Mouse (Mus musculus): ENCODE measurements around the gene Bcl11a. TPM values are rescaled to one million over a fixed set of nuclear protein-coding genes. Genes with fewer than 3 reads are reported as not detected.

Bcl11a gene
- polyA plus RNA-seq, 1 experiment from 2014 or later, result 14.0 TPM

- Histone ChIP-seq H3K9ac (no peak overlapping the region), H3K9me3 (replicated peaks) (no peaks in the 10 kb centered on the region), H3K27me3 (peaks cover 24% of the 10 kb centered on the region), H3K4me2 (no peak overlapping the region), H3K4me1 (replicated peaks) (peaks cover 11% of the 10 kb centered on the region), H3K4me3 (no peak overlapping the region), H3K27ac (no peak overlapping the region), H3K36me3 (no peaks in the 10 kb centered on the region)
- 51% methylated on average over 4 of the region's 4 CpGs for WGBS
- ATAC-seq (replicated peaks; ENCODE audit: insufficient number of reproducible peaks, insufficient read depth, low FRiP score, low read depth), result no peak
Observed at GRCm38 (mm10) chr11:24065313-24065712, 12.5 kb upstream of the Bcl11a start.

DNA sequence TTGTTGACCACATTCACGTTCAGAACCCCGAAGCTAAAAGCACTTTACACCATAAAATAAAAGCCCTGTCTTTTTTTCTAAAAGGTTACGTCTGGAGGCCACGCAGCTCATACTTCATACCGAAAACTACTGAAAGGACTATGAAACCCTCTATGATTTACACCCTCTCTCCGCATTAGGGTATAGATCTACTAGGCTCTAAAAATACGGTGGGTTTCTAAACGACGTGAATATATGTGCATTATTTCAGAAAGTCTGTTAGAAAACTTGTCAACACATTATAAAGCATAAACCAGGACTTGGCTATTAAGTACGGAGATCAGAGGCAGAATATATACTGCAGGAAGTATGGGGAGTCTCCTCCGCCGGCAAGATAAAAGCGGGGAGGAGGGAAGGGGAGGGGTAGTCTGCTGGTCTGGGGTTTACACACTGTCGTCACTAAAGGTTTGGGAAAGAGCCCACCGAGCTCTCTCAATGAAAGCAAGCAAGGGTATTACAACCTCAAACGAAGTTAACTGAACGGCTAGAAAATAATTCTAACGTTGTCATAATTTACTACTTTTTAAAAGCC is 3.8 kb upstream of the Bcl11a start:
- 2% methylated on average over 18 of the region's 18 CpGs for WGBS
- Histone ChIP-seq H3K9ac (0 out of 2 replicates have a peak overlapping the region, but pooled peaks have one; percentile 10), H3K36me3 (no peaks in the 10 kb centered on the region), H3K4me1 (replicated peaks) (peaks cover 22% of the 10 kb centered on the region), H3K4me3 (peak overlapping the region; percentile 62), H3K9me3 (replicated peaks) (no peaks in the 10 kb centered on the region), H3K4me2 (peak overlapping the region; percentile 89), H3K27me3 (peaks cover 20% of the 10 kb centered on the region), H3K27ac (no peak overlapping the region)
- no peak for ATAC-seq (replicated peaks; ENCODE audit: insufficient number of reproducible peaks, insufficient read depth, low FRiP score, low read depth)

DNA sequence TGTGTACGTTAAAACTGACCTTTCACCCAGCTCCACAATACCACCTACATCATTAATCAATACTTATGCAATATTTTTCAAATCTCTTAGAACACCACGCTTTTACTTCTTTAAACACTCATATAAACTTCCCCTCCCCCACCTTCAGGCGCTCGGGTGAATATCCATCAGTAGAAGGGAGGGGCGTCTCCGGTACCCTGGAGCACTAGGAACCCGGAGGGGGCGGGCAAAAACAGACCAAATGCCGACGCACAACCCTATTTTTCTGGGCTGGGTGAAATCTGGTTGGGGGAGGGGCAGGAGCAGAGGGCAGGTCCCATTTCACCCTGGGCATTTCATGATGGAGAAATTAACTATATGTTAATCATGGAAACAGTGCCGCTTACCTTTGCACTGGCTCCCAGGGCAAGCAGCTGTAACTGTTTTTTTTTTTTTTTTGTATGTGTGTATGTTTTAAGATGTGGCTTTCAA is 3.2 kb upstream of the Bcl11a start, which contains the start of gene A830031A19Rik:
Gene A830031A19Rik, minus strand, starts transcription at position 421 of the 471 bp plus-strand sequence.
- peak within 1 kb of the TSS; percentile 64 for H3K9ac ChIP-seq
- no peaks in the 10 kb centered on the region for H3K9me3 ChIP-seq (replicated peaks)
- ATAC-seq (replicated peaks; ENCODE audit: insufficient number of reproducible peaks, insufficient read depth, low FRiP score, low read depth), result no peak
- no peaks in the 10 kb centered on the region for H3K36me3 ChIP-seq
- peak within 1 kb of the TSS; percentile 92 for H3K27ac ChIP-seq
- peak within 1 kb of the TSS; percentile 89 for H3K4me2 ChIP-seq
- H3K4me3 ChIP-seq, result peak within 1 kb of the TSS; percentile 62
- H3K4me1 ChIP-seq (replicated peaks), result peaks cover 22% of the 10 kb centered on the region
- peaks cover 20% of the 10 kb centered on the region for H3K27me3 ChIP-seq
- 1% methylated on average over 11 of the region's 11 CpGs for WGBS

GRCm38 (mm10) chr11:24075486-24076126 is 2.2 kb upstream of the Bcl11a start:
- ATAC-seq (replicated peaks; ENCODE audit: insufficient number of reproducible peaks, insufficient read depth, low FRiP score, low read depth), result no peak
- Histone ChIP-seq H3K36me3 (no peaks in the 10 kb centered on the region), H3K27ac (peak overlapping the region; percentile 92), H3K4me1 (replicated peaks) (peaks cover 30% of the 10 kb centered on the region), H3K4me2 (peak overlapping the region; percentile 89), H3K9ac (peak overlapping the region; percentile 64), H3K27me3 (peaks cover 17% of the 10 kb centered on the region), H3K4me3 (peak overlapping the region; percentile 62), H3K9me3 (replicated peaks) (no peaks in the 10 kb centered on the region)
- 2% methylated on average over 17 of the region's 17 CpGs for WGBS

DNA sequence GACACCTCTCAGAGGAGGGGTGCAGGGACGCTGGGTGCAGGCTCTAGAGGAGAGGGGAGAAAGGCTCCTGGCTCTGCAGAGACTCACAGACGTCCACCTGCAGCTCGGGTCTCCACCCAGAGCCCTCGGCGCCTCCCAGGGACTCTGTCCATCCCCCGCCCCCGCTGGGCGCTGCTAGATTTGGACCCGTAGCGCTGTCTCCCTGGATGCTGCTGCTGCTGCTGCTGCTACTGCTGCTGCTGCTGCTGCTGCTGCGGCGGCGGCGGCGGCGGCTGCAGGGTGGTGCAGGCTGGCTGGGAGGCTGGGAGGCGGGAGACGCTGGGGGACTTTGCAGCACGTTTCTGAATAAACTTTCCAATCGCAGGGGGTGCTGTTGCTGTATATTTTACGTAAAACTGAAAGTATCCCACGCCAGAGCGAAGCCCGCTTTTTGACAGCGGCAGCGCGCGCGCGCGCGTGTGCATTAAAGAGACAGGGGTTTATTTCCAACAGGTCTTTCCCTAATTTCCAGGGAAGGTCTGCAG is 1.7 kb upstream of the Bcl11a start:
- peak overlapping the region; percentile 64 for H3K9ac ChIP-seq
- peak overlapping the region; percentile 92 for H3K27ac ChIP-seq
- H3K36me3 ChIP-seq, result no peaks in the 10 kb centered on the region
- H3K4me2 ChIP-seq, result peak overlapping the region; percentile 89
- peaks cover 15% of the 10 kb centered on the region for H3K27me3 ChIP-seq
- under 1% methylated on average over 31 of the region's 32 CpGs for WGBS
- peaks cover 30% of the 10 kb centered on the region for H3K4me1 ChIP-seq (replicated peaks)
- ATAC-seq (replicated peaks; ENCODE audit: insufficient number of reproducible peaks, insufficient read depth, low FRiP score, low read depth), result no peak
- H3K9me3 ChIP-seq (replicated peaks), result no peaks in the 10 kb centered on the region
- H3K4me3 ChIP-seq, result peak overlapping the region; percentile 62

GRCm38 (mm10) chr11:24076821-24077730 is 780 bp upstream of the Bcl11a start:
- Histone ChIP-seq H3K36me3 (no peaks in the 10 kb centered on the region), H3K4me2 (peak overlapping the region; percentile 89), H3K27me3 (peaks cover 12% of the 10 kb centered on the region), H3K4me3 (peak overlapping the region; percentile 62), H3K4me1 (replicated peaks) (peaks cover 34% of the 10 kb centered on the region), H3K9ac (peak overlapping the region; percentile 64), H3K27ac (peak overlapping the region; percentile 92), H3K9me3 (replicated peaks) (no peaks in the 10 kb centered on the region)
- under 1% methylated on average over 59 of the region's 59 CpGs for WGBS
- peak; percentile 59 for ATAC-seq (replicated peaks; ENCODE audit: insufficient number of reproducible peaks, insufficient read depth, low FRiP score, low read depth)

DNA sequence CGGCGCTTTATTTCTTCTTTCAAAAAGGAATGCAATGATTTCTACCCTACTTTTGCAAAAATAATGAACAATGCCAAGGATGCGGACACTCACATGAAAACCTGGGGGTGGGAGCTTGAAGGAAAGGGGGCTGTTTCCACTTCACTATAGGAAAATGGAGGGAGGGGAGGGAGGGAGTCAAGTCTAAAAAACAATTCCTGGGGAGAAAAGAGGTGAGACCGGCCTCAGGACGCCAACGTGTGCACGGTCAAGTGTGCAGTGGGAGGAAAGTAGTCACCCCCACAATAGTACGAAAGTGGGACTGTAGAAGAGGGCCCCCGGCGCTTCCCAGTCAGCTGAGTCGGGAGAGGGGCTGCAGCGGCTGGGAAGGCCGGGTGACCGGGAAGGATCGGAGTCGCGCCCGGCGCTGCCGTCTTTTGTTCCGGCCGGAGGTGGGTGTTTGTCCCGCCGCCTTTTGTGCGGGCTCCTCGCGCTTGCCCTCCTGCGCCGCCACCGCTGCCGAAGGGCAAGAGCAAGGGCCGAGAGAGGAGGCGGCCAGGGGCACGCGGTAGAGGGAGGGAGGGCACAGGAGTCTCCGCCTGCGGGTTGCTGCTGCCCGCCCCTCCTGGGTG is 955 bp downstream of the Bcl11a start:
- under 1% methylated on average over 38 of the region's 38 CpGs for WGBS

DNA sequence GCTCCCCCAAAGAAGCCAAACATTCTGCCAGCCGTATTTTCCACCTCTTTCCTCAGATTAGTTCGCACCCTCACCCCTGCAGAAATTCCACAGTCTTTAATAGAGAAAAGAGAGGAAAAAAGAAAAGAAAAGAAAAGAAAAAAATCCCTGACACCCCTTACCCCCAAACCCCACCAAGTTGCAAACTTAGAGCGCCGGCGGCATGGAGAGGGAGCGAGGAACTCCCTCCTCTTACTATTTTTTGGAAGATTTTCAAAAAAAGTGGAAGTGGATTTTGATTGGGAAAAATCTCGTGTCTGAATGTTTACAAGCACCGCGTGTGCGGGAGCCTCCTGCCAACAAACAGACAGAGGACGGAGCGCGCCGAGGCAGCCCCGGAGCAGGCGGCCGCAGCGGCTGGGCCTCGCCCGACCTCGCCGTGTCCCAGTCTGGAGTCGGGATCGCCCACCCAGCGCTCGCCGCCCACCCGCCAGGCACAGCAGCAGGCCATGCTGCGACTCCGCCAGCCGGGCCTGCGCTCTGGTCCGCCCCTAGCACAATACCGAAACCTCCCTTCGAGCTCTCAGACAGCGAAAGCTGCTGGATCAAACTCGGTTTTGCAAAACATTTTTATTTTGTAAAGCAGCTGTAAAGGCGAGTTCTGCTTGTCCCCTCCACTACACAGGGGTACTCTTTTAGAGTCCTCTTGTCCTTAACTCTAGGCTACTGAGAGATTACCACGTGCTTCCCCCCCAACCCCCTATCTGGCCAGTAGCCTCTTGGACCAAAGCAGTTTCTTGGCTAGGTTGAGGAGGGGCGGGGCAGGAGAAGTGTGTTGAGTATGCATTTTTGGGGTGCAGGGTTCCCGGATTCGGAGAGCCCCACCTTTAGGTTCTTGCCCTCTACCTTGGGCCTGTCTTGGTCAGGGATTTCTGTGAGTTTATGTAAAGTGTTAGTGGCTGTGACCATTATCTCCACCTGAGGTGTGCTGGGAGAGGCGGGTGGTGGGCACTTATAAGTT is 1.8 kb downstream of the Bcl11a start:
- Histone ChIP-seq H3K4me3 (peak overlapping the region; percentile 62), H3K9me3 (replicated peaks) (no peaks in the 10 kb centered on the region), H3K36me3 (no peaks in the 10 kb centered on the region), H3K27me3 (peaks cover 3% of the 10 kb centered on the region; the same call in 1 of the 2 replicates), H3K4me2 (peak overlapping the region; percentile 89), H3K9ac (peak overlapping the region; percentile 64), H3K4me1 (replicated peaks) (peaks cover 40% of the 10 kb centered on the region), H3K27ac (peak overlapping the region; percentile 92)
- under 1% methylated on average over 43 of the region's 43 CpGs for WGBS
- ATAC-seq (replicated peaks; ENCODE audit: insufficient number of reproducible peaks, insufficient read depth, low FRiP score, low read depth), result no peak

More for the DNA sequence above, 955 bp downstream of the Bcl11a start:
- no peaks in the 10 kb centered on the region for H3K9me3 ChIP-seq (replicated peaks)
- H3K36me3 ChIP-seq, result no peaks in the 10 kb centered on the region
- H3K9ac ChIP-seq, result peak overlapping the region; percentile 64
- H3K4me2 ChIP-seq, result peak overlapping the region; percentile 89
- H3K27me3 ChIP-seq, result peaks cover 5% of the 10 kb centered on the region; the same call in 1 of the 2 replicates
- H3K4me1 ChIP-seq (replicated peaks), result peaks cover 47% of the 10 kb centered on the region
- peak overlapping the region; percentile 92 for H3K27ac ChIP-seq
- no peak for ATAC-seq (replicated peaks; ENCODE audit: insufficient number of reproducible peaks, insufficient read depth, low FRiP score, low read depth)
- H3K4me3 ChIP-seq, result peak overlapping the region; percentile 62

DNA sequence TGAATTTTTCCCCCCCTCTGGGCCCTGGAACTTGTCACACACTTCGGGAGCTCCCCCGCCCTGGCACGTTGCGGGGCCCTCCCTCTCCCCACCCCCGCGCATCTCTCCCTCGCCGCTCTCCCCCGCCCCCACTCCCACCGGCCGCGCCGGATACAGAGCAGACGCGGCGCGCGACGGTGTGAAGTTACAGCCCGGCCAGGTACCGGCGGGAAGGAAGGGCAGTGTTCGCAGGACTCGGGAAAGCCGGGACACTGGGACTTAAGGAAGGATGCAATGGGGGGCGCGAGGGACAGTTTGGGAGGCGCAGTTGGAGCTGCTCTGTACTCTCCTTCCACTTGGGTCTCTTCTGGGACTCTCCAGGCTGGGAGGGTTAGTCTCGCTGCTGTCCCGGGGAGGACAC is 2.7 kb downstream of the Bcl11a start:
- ATAC-seq (replicated peaks; ENCODE audit: insufficient number of reproducible peaks, insufficient read depth, low FRiP score, low read depth), result no peak
- WGBS, result under 1% methylated on average over 30 of the region's 30 CpGs
- Histone ChIP-seq H3K36me3 (no peaks in the 10 kb centered on the region), H3K9ac (peak overlapping the region; percentile 64), H3K4me2 (peak overlapping the region; percentile 89), H3K27ac (peak overlapping the region; percentile 92), H3K27me3 (no peaks in the 10 kb centered on the region), H3K9me3 (replicated peaks) (no peaks in the 10 kb centered on the region), H3K4me1 (replicated peaks) (peaks cover 33% of the 10 kb centered on the region), H3K4me3 (peak overlapping the region; percentile 62)
